Mouse (Mus musculus): ENCODE data around the gene Map4k4. TPM values are rescaled to one million over a fixed set of nuclear protein-coding genes. Genes with fewer than 3 reads are reported as not detected.

Gene Map4k4
- total and polyA plus RNA-seq, 3 experiments, result 0.04 to 0.21 TPM; not detected in 1

- H3K9me3 ChIP-seq (replicated peaks; ENCODE audit: insufficient read depth, low read length), result no peaks in the 10 kb centered on the region
- TF ChIP-seq MAX (IDR thresholded peaks at IDR 0.05; ENCODE audit: low read length), result no peak
- no peak for TF ChIP-seq SIN3A (IDR thresholded peaks at IDR 0.05; ENCODE audit: low read length)
- no peak for TF ChIP-seq MAFK (IDR thresholded peaks at IDR 0.05; ENCODE audit: borderline replicate concordance, low read depth, low read length)
- TF ChIP-seq UBTF (IDR thresholded peaks at IDR 0.05; ENCODE audit: borderline replicate concordance, insufficient read depth, low read depth, low read length), result no peak
- TF ChIP-seq USF1 (IDR thresholded peaks at IDR 0.05; ENCODE audit: low read depth, low read length), result no peak
- TF ChIP-seq ZC3H11A (IDR thresholded peaks at IDR 0.05; ENCODE audit: low read depth, low read length), result no peak
- no peak for TF ChIP-seq MYB (IDR thresholded peaks at IDR 0.05; ENCODE audit: low read depth, low read length)
- TF ChIP-seq GABPA (IDR thresholded peaks at IDR 0.05; ENCODE audit: low read depth, low read length), result no peak
- TF ChIP-seq MEF2A (IDR thresholded peaks at IDR 0.05; ENCODE audit: extremely low read depth, insufficient replicate concordance, low read depth, low read length, poor library complexity, severe bottlenecking), result no peak
- no peak for TF ChIP-seq ZKSCAN1 (IDR thresholded peaks at IDR 0.05; ENCODE audit: low read depth, low read length)
- TF ChIP-seq SMC3 (IDR thresholded peaks at IDR 0.05; ENCODE audit: low read depth, low read length), result no peak
- TF ChIP-seq USF2 (IDR thresholded peaks at IDR 0.05; ENCODE audit: borderline replicate concordance in 1 of 2, insufficient read depth in 1 of 2, low read depth in 1 of 2, low read length in 2 of 2), result no peak
- no peak for TF ChIP-seq POLR2AphosphoS2 (IDR thresholded peaks at IDR 0.05; ENCODE audit: low read length)
- no peak for TF ChIP-seq CTCF (IDR thresholded peaks at IDR 0.05 in 2 of 3, conservative IDR thresholded peaks at IDR 0.05 in 1 of 3; ENCODE audit: control insufficient read depth in 1 of 3, insufficient read depth in 1 of 3, low read depth in 2 of 3, low read length in 3 of 3, poor library complexity in 1 of 3, severe bottlenecking in 1 of 3)
- no peak for TF ChIP-seq CHD2 (IDR thresholded peaks at IDR 0.05; ENCODE audit: low read length)
- TF ChIP-seq EP300 (IDR thresholded peaks at IDR 0.05; ENCODE audit: low read depth in 1 of 2, low read length in 2 of 2), result no peak
- TF ChIP-seq POLR2AphosphoS5 (IDR thresholded peaks at IDR 0.05; ENCODE audit: borderline replicate concordance, low read depth, low read length), result no peak
- no peak for TF ChIP-seq KAT2A (conservative IDR thresholded peaks at IDR 0.05; ENCODE audit: low read depth, low read length)
- TF ChIP-seq NRF1 (IDR thresholded peaks at IDR 0.05; ENCODE audit: insufficient read depth, low read depth, low read length, poor library complexity, severe bottlenecking), result no peak
- no peak for DNase-seq (ENCODE audit: low read depth, low spot score)
- no peak overlapping the region for H3K27ac ChIP-seq (ENCODE audit: control insufficient read depth, low read depth, low read length)
- no peak overlapping the region for H3K9ac ChIP-seq (ENCODE audit: control insufficient read depth, low read depth, low read length, poor library complexity, severe bottlenecking)
- H3K79me2 ChIP-seq (ENCODE audit: control insufficient read depth, insufficient read depth, low read length, poor library complexity), result no peaks in the 10 kb centered on the region
- no peaks in the 10 kb centered on the region for H3K4me1 ChIP-seq (ENCODE audit: control insufficient read depth in 1 of 2, insufficient read depth in 2 of 2, low read length in 2 of 2)
- H3K4me3 ChIP-seq (ENCODE audit: control insufficient read depth in 1 of 2, insufficient read depth in 1 of 2, low read depth in 2 of 2, low read length in 2 of 2), result no peak overlapping the region
- no peaks in the 10 kb centered on the region; a peak in 1 of 4 replicates for H3K27me3 ChIP-seq (ENCODE audit: control insufficient read depth in 1 of 2, insufficient read depth in 2 of 2, low read length in 2 of 2)
- H3K36me3 ChIP-seq (ENCODE audit: control insufficient read depth in 1 of 2, insufficient read depth in 2 of 2, low read length in 2 of 2), result no peaks in the 10 kb centered on the region
Observed at GRCm38 (mm10) chr1:39993921-39994320, 93.2 kb downstream of the Map4k4 start.

GRCm38 (mm10) chr1:39995593-39995992, 94.9 kb downstream of the Map4k4 start:
- no peaks in the 10 kb centered on the region for H3K36me3 ChIP-seq (ENCODE audit: control insufficient read depth in 1 of 2, insufficient read depth in 2 of 2, low read length in 2 of 2)
- no peaks in the 10 kb centered on the region for H3K79me2 ChIP-seq (ENCODE audit: control insufficient read depth, insufficient read depth, low read length, poor library complexity)
- H3K27ac ChIP-seq (ENCODE audit: control insufficient read depth, low read depth, low read length), result no peak overlapping the region
- DNase-seq (ENCODE audit: low read depth, low spot score), result no peak
- TF ChIP-seq RCOR1 (IDR thresholded peaks at IDR 0.05; ENCODE audit: low read depth, low read length) (no peak), CHD1 (IDR thresholded peaks at IDR 0.05; ENCODE audit: low read depth, low read length) (no peak), GATA1 (IDR thresholded peaks at IDR 0.05; ENCODE audit: low read depth, low read length) (no peak), MXI1 (IDR thresholded peaks at IDR 0.05; ENCODE audit: low read depth, low read length) (no peak), MAZ (IDR thresholded peaks at IDR 0.05; ENCODE audit: low read depth, low read length) (no peak), POLR2AphosphoS2 (IDR thresholded peaks at IDR 0.05; ENCODE audit: low read length) (no peak), USF2 (IDR thresholded peaks at IDR 0.05; ENCODE audit: borderline replicate concordance in 1 of 2, insufficient read depth in 1 of 2, low read depth in 1 of 2, low read length in 2 of 2) (no peak), MAFK (IDR thresholded peaks at IDR 0.05; ENCODE audit: borderline replicate concordance, low read depth, low read length) (no peak), NRF1 (IDR thresholded peaks at IDR 0.05; ENCODE audit: insufficient read depth, low read depth, low read length, poor library complexity, severe bottlenecking) (no peak), ZMIZ1 (IDR thresholded peaks at IDR 0.05; ENCODE audit: low read depth, low read length) (no peak), ZKSCAN1 (IDR thresholded peaks at IDR 0.05; ENCODE audit: low read depth, low read length) (no peak), MAX (IDR thresholded peaks at IDR 0.05; ENCODE audit: low read length) (no peak)
- no peak overlapping the region for H3K9ac ChIP-seq (ENCODE audit: control insufficient read depth, low read depth, low read length, poor library complexity, severe bottlenecking)
- no peaks in the 10 kb centered on the region for H3K9me3 ChIP-seq (replicated peaks; ENCODE audit: insufficient read depth, low read length)
- H3K4me1 ChIP-seq (ENCODE audit: control insufficient read depth in 1 of 2, insufficient read depth in 2 of 2, low read length in 2 of 2), result no peaks in the 10 kb centered on the region
- H3K27me3 ChIP-seq (ENCODE audit: control insufficient read depth in 1 of 2, insufficient read depth in 2 of 2, low read length in 2 of 2), result no peaks in the 10 kb centered on the region; a peak in 1 of 4 replicates
- no peak overlapping the region for H3K4me3 ChIP-seq (ENCODE audit: control insufficient read depth in 1 of 2, insufficient read depth in 1 of 2, low read depth in 2 of 2, low read length in 2 of 2)

Data from MEL (cell line).